Mouse (Mus musculus) ES-E14 (cell line): ENCODE measurements around the gene Disp1.

ENCODE experiments used
- CHD2 ChIP-seq: IDR thresholded peaks from 2 replicates; pipeline ENCODE4 v1.6.1; 2014; ENCODE audit warnings: mild to moderate bottlenecking, low read depth, low read length, inconsistent platforms
- HCFC1 ChIP-seq: IDR thresholded peaks from 2 replicates; pipeline ENCODE4 v1.6.1; 2012; ENCODE audit warnings: low read length, inconsistent platforms, borderline replicate concordance; ENCODE audit not compliant: insufficient read depth
- ZC3H11A ChIP-seq: IDR thresholded peaks from 2 replicates; pipeline ENCODE4 v1.6.1; 2012; ENCODE audit warnings: low read depth, mild to moderate bottlenecking, inconsistent platforms, low read length, borderline replicate concordance

DNA sequence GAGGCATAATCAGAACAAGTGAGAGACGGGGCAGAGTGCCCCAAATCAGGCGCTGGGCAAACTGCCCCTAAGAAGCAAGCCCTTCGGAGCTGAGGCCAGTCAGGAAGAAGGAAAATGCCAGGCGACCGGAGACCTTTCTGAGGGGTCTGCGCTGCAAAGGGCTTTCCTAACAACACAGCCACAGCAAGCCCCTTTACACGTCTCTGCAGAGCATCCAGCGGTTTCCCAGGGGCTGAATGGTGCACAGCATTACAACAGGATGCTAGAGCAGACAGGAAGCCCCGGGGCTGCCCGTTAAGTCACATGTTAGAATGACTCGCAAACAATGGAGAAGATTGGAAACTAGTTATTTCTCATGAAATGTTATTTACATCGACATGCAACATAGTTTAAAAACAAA, 53.5 kb downstream of the Disp1 start:
- TF ChIP-seq CHD2 (no peak), ZC3H11A (no peak), HCFC1 (no peak)
